Mouse (Mus musculus): ENCODE measurements around the gene Ppp1r1b.

Ppp1r1b gene

GRCm38 (mm10) chr11:98329081-98329959 is 18.9 kb upstream of the Ppp1r1b start, which contains the start of gene Neurod2:
Neurod2 (minus strand) TSS chr11:98329648.
- no peak for DNase-seq

- DNase-seq = no peak
Observed at GRCm38 (mm10) chr11:98329960-98330744, 18.1 kb upstream of the Ppp1r1b start.

DNA sequence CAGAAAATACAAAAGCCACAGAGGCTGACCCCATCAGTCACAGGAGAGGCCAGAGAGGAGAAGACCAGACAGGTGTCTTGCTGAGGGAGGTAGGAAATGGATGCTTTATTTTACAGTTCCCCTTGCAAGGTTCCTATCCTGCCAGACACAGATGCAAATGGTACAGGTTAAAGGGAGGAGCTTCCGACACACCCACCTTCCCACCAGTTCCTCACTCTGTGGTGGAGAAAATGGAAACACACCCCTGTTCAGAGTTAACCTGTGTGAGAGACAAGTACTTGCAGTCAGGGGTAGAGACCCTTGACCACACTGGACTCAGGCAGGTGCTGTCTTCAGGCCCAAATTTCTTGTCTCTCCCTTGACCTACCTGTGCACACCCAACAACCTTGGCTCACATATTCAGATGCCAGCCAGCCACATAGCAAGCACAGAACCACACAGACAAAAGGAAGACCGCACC is 17.4 kb upstream of the Ppp1r1b start:
- no peak for DNase-seq

DNA sequence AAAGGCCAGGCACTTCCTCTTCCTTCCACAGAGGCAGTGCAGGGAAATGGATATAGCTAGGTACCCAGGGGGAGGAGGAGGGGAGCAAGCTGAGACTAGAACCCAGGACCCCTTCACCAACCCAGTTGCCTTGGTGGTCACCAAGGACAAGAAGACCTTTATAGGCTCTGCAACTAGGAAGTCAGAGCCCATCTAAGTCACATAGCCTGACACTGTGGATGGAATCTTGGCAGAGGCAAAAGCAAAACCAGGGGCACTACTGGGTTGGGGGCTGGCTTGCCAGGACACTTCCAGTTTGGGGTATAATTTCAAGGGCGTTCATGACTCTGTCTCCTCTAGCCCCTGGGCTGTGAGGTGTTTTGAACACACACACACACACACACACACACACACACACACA is 16.8 kb upstream of the Ppp1r1b start:
- no peak for DNase-seq

DNA sequence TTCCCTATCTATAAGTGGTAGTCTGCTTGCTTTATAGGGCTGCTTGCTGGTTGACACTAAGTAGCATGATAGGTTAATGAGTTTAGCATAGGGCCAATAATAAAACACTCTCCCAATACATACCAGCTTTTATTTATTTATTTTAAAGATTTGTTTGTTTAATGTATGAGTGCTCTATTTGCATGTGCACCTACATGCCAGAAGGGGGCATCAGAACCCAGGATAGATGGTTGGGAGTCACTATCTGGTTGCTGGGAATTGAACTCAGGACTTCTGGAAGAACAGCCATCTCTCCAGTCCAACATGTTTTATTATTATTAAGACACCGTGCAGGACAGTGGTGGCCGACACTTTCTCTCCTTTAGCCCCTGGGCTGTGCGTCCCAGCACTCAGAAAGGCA is 16.0 kb upstream of the Ppp1r1b start:
- no peak for DNase-seq

DNA sequence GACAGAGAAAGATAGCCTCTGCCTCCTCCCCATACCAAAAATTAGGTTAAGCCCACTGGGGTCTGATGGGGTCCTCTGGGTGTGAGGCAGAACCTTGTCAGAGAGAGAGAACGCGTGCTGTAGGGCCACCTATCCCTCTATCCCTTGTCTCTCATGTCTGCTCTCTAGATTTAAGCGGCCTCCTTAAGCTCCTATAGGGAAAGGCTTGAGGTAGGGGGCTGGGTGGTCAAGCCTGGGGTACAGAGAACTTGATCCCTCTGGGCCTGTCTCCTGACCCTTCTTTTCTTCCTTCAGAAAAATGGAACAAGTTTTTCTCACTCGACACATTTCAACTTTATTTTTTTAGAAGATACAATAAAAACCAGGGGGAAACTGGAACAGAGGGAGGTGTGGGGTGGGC is 15.4 kb upstream of the Ppp1r1b start:
- DNase-seq = no peak

- no peak for DNase-seq
Observed at GRCm38 (mm10) chr11:98333263-98333696, 14.9 kb upstream of the Ppp1r1b start.

GRCm38 (mm10) chr11:98333981-98334741 is 14.0 kb upstream of the Ppp1r1b start:
- DNase-seq = no peak

GRCm38 (mm10) chr11:98335250-98335649 is 13.0 kb upstream of the Ppp1r1b start:
- no peak for DNase-seq

DNA sequence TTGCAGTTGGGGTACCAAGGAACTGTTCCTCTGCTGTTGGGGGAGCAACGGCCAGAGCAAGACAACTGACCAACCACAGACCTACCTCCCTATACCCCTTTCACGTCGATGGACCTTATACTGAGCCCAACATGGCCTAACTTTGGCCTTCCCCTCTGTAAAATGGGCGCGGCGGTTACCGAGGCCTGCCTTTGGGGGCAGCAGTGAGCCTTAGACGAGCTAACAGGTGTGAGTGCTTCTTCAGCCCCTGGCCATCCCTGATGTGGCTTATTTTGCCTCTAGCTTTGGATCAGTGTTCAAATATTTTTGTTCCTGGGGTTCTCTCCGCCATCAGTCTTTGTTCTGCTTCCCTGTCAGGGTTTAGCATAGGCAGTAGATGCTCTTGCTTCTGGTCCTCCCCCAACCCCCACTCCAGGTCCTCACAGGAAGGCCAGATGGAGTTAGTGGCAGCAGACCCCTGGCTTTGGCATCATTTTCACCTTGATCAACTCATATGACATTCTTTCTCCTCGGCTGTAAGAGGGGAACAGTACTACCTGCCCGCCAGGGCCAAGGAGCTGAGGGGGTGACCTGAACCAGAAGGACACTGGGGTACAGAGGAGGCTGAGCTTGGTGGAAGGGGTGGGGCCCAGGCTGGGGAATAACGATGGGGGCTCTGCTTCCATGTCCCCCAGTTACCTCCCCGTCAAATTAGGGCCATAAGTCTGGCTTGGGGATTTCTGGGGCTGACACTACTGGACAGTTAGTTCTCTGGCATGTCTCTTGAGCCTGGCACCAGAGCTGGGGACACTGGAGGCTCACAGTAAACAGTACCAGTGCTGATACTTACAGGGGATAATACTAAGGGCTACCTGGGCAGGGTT is 11.7 kb upstream of the Ppp1r1b start:
- no peak for DNase-seq

DNA sequence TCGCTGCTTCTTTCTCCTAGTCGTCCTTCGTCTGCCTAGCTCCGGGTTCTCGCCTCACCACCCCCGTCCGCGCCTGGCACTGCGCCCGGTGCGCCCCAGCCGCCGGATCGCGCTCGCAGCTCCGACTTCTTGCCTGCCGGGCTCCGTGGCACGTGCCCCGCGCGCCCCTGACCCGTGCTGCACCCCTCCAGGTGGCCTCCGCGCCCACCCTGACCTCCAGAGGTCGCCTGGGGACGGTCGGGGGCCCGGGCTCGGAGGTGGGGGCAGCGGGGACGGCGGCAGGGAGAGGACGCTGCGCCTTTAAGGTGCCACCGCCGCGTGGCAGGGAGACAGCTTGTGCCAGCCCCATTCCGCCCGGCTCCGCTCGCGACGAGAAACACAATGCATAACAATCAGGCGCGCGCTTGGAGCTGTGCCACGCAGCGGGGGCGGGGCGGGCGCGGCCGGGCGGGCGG is 9.7 kb upstream of the Ppp1r1b start:
- DNase-seq = no peak

DNA sequence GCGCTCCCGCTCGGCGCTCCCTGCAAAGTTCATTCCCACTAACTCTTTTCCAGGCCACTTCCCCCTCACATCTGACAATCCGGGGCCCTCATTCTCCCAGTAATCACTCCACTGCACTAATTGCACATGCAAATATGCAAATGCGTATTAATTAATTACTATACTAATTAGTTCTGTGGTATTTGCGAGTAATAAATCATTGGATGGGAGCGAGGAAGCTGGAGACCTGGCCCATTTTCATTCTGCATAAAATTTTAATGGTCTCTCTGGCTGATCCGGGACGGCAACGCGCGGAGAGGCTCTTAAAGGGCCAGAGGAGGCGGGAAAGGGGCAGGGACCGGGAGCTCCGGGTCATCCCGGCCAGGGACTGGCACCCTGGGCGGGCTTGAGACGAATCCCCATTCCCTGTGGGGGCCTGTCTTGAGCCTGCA is 9.1 kb upstream of the Ppp1r1b start:
- DNase-seq = no peak

- no peak for DNase-seq
Observed at GRCm38 (mm10) chr11:98339679-98340287, 8.4 kb upstream of the Ppp1r1b start.

GRCm38 (mm10) chr11:98340597-98340996 is 7.6 kb upstream of the Ppp1r1b start:
- DNase-seq = no peak

DNA sequence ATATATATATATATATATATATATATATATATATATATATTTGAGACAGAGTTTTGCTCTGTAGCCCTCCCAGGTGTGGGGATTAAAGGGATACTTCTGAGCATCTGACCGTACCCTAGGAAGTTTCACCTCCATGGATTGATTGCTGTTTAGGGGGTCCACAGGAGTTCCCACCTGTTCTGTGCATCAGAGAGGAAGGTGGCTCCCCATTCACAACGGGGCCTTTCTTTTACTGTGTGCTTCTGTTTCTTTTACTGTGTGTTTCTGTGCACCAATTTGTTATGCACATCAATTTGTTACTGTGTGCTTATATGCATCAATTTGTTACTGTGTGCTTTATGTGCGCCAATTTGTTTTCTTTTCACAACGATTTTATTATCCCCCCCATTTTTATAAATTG is 7.0 kb upstream of the Ppp1r1b start:
- no peak for DNase-seq

- peak; percentile 82 to 92 for DNase-seq
Observed at GRCm38 (mm10) chr11:98342000-98342945, 5.9 kb upstream of the Ppp1r1b start.

DNA sequence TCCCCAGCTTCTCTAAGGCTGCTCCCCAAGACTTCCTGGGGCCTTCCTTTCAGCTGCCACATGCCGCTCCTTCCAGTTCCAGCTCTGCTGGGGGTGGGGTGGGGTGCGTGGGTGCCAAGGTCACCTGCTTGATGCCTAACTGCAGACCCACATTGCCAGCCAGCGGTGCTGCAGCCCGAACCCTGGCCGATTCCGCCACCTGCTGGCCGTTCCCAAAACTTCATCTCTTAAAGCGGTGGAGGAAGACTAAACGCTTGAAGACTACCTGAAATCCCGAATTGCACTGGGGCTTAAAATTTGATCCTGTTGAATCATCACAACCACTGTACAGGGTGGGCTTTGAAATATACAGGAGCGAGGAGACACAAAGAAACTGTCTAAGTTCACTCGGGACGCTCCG is 3.0 kb upstream of the Ppp1r1b start:
- peak; percentile 78 to 80 for DNase-seq

- DNase-seq = no peak
Observed at GRCm38 (mm10) chr11:98346168-98346567, 2.0 kb upstream of the Ppp1r1b start.

DNA sequence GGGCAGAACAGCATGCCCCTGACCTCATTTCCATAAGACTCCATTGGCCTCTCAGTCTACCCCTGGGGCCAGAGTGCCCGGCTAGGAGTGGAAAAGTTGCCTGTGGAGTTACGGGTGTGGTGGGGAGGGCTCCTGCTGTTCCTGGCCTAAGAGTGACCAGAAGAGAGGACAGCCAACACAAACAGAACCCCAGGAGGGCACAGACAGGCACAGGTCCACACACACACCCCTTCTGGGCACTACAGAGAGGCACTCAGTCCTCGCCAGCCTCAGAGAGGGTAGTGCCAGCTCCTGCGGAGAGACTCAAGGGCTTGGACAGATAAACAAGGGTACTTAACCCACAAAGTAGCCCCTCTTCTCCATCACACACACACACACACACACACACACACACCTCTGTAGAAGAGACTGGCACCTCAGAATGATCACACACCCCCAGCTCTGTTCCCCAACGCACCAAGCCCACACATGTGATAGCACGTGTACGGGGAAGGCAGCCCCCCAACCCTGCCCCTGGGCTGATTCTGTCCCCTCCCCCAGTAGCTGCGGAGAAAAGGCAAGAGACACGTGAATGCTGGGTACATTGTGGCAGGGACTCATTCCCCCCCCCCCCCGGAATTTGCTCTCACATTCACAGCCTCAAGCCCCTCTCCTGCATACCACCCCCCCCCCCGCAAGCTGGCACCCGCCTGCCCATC is 670 bp upstream of the Ppp1r1b start:
- DNase-seq = no peak

GRCm38 (mm10) chr11:98349308-98349707 is 1.1 kb downstream of the Ppp1r1b start:
- DNase-seq = no peak

Measured in thymus, postnatal 36 days (tissue).